Comparison of ENCODE assay signal across 7 mouse cellular contexts in the genomic region with DNA sequence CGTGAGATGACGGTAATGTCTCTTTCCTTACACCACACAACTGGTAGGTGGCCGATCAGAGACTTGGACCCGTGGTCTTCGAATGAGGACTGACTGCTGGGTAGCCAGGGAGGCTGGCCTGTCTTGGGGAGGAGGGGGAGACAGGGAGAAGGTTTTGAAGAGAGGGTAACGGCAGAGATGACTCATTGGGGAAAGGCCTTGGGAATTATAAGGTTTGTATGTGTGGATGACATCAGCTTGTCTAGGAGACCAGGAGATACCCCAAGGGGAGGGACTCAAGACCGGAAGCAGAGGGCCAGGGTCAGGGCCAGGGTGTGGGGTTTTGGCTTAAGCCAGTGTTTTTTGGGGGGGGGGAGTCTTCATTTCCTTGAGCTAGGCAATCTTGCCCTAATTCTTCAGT.
"Had no signal": no experiment of that assay in that cellular context is flagged by ENCODE, and none has a peak within 500 bp of the region (broad histone marks: within the 10 kb centered on the region; RNA-seq: fewer than 3 reads in every experiment).

No protein-coding gene starts in this region.

- ATAC-seq: midbrain, embryonic 16.5 days had no signal

- H3K9me3 ChIP-seq: lung, embryonic 15.5 days; midbrain, embryonic 10.5 days; neural tube, embryonic 12.5 days; stomach, embryonic 15.5 days had no signal

- H3K27ac ChIP-seq: lung, embryonic 15.5 days; midbrain, embryonic 10.5 days; midbrain, embryonic 12.5 days; neural tube, embryonic 12.5 days; stomach, embryonic 15.5 days; stomach, postnatal 0 days had no signal

- H3K9ac ChIP-seq: lung, embryonic 15.5 days; midbrain, embryonic 12.5 days; neural tube, embryonic 12.5 days; stomach, embryonic 15.5 days had no signal

- H3K4me2 ChIP-seq: lung, embryonic 15.5 days; midbrain, embryonic 12.5 days; neural tube, embryonic 12.5 days; stomach, embryonic 15.5 days had no signal

- H3K4me3 ChIP-seq: lung, embryonic 15.5 days; midbrain, embryonic 10.5 days; midbrain, embryonic 12.5 days; neural tube, embryonic 12.5 days; stomach, embryonic 15.5 days had no signal

- H3K36me3 ChIP-seq: lung, embryonic 15.5 days; midbrain, embryonic 10.5 days; midbrain, embryonic 12.5 days; neural tube, embryonic 12.5 days; stomach, embryonic 15.5 days had no signal

- H3K4me1 ChIP-seq: lung, embryonic 15.5 days had no signal

- H3K27me3 ChIP-seq: neural tube, embryonic 12.5 days; stomach, embryonic 15.5 days had no signal
